Mouse (Mus musculus): Measurements from ENCODE around the gene Csk. TPM values are rescaled to one million over a fixed set of nuclear protein-coding genes. Genes with fewer than 3 reads are reported as not detected.

The Csk gene
- polyA plus RNA-seq, 1 experiment from 2014 or later, result 25.5 TPM

GRCm38 (mm10) chr9:57643169-57643855 lies 10.1 kb downstream of the Csk start:
- ATAC-seq (ENCODE audit: low read depth), result no peak
- peak overlapping the region; percentile 91 for H3K4me3 ChIP-seq (ENCODE audit: low read length)

GRCm38 (mm10) chr9:57641775-57642550 lies 11.5 kb downstream of the Csk start:
- Histone ChIP-seq H3K27me3 (ENCODE audit: control insufficient read depth, insufficient read depth, low read depth, low read length) (no peaks in the 10 kb centered on the region), H3K9ac (ENCODE audit: low read length) (no peak overlapping the region), H3K27ac (ENCODE audit: low read length) (no peak overlapping the region), H3K36me3 (ENCODE audit: control insufficient read depth, insufficient read depth, low read length) (peaks cover 5% of the 10 kb centered on the region), H3K4me2 (ENCODE audit: low read depth, low read length) (no peak overlapping the region), H3K4me1 (replicated peaks; ENCODE audit: control insufficient read depth, insufficient read depth, low read length) (peaks cover 69% of the 10 kb centered on the region), H3K4me3 (ENCODE audit: low read length) (no peak overlapping the region), H3K9me3 (ENCODE audit: control insufficient read depth, low read length) (no peaks in the 10 kb centered on the region)
- ATAC-seq (ENCODE audit: low read depth), result no peak
- 82% methylated on average over 13 of the region's 13 CpGs for WGBS

More at GRCm38 (mm10) chr9:57643169-57643855, 10.1 kb downstream of the Csk start:
- WGBS, result 67% methylated on average over 9 of the region's 9 CpGs
- Histone ChIP-seq H3K27ac (ENCODE audit: low read length) (no peak overlapping the region), H3K36me3 (ENCODE audit: control insufficient read depth, insufficient read depth, low read length) (peaks cover 5% of the 10 kb centered on the region), H3K9ac (ENCODE audit: low read length) (peak overlapping the region; percentile 100), H3K9me3 (ENCODE audit: control insufficient read depth, low read length) (no peaks in the 10 kb centered on the region), H3K4me2 (ENCODE audit: low read depth, low read length) (peak overlapping the region; percentile 89), H3K4me1 (replicated peaks; ENCODE audit: control insufficient read depth, insufficient read depth, low read length) (peaks cover 56% of the 10 kb centered on the region), H3K27me3 (ENCODE audit: control insufficient read depth, insufficient read depth, low read depth, low read length) (no peaks in the 10 kb centered on the region)

- H3K36me3 ChIP-seq (ENCODE audit: control insufficient read depth, insufficient read depth, low read length), result peaks cover 5% of the 10 kb centered on the region
- H3K27me3 ChIP-seq (ENCODE audit: control insufficient read depth, insufficient read depth, low read depth, low read length), result no peaks in the 10 kb centered on the region
- H3K9ac ChIP-seq (ENCODE audit: low read length), result peak overlapping the region; percentile 46; the same call in 1 of the 2 replicates
- H3K4me3 ChIP-seq (ENCODE audit: low read length), result no peak overlapping the region
- no peak for ATAC-seq (ENCODE audit: low read depth)
- peaks cover 70% of the 10 kb centered on the region for H3K4me1 ChIP-seq (replicated peaks; ENCODE audit: control insufficient read depth, insufficient read depth, low read length)
- no peaks in the 10 kb centered on the region for H3K9me3 ChIP-seq (ENCODE audit: control insufficient read depth, low read length)
- peak overlapping the region; percentile 95; the same call in 1 of the 2 replicates for H3K27ac ChIP-seq (ENCODE audit: low read length)
- 84% methylated on average over 1 of the region's 1 CpGs for WGBS
- H3K4me2 ChIP-seq (ENCODE audit: low read depth, low read length), result peak overlapping the region; percentile 45; the same call in 1 of the 2 replicates
These were observed 12.4 kb downstream of the Csk start for GRCm38 (mm10) chr9:57641022-57641421.

GRCm38 (mm10) chr9:57640384-57640783 lies 13.0 kb downstream of the Csk start:
- WGBS, result 11% methylated on average over 15 of the region's 15 CpGs
- peaks cover 66% of the 10 kb centered on the region for H3K4me1 ChIP-seq (replicated peaks; ENCODE audit: control insufficient read depth, insufficient read depth, low read length)
- peak overlapping the region; percentile 95 for H3K27ac ChIP-seq (ENCODE audit: low read length)
- no peaks in the 10 kb centered on the region for H3K27me3 ChIP-seq (ENCODE audit: control insufficient read depth, insufficient read depth, low read depth, low read length)
- peak; percentile 41 for ATAC-seq (ENCODE audit: low read depth)
- peaks cover 5% of the 10 kb centered on the region for H3K36me3 ChIP-seq (ENCODE audit: control insufficient read depth, insufficient read depth, low read length)
- peak overlapping the region; percentile 15 for H3K4me3 ChIP-seq (ENCODE audit: low read length)
- no peaks in the 10 kb centered on the region for H3K9me3 ChIP-seq (ENCODE audit: control insufficient read depth, low read length)
- peak overlapping the region; percentile 45 for H3K4me2 ChIP-seq (ENCODE audit: low read depth, low read length)
- H3K9ac ChIP-seq (ENCODE audit: low read length), result peak overlapping the region; percentile 46

GRCm38 (mm10) chr9:57639661-57640328 lies 13.6 kb downstream of the Csk start:
- no peak for ATAC-seq (ENCODE audit: low read depth)
- peak overlapping the region; percentile 95 for H3K27ac ChIP-seq (ENCODE audit: low read length)
- peak overlapping the region; percentile 15 for H3K4me3 ChIP-seq (ENCODE audit: low read length)
- 69% methylated on average over 5 of the region's 5 CpGs for WGBS
- H3K9me3 ChIP-seq (ENCODE audit: control insufficient read depth, low read length), result no peaks in the 10 kb centered on the region
- peaks cover 5% of the 10 kb centered on the region for H3K36me3 ChIP-seq (ENCODE audit: control insufficient read depth, insufficient read depth, low read length)
- H3K4me1 ChIP-seq (replicated peaks; ENCODE audit: control insufficient read depth, insufficient read depth, low read length), result peaks cover 66% of the 10 kb centered on the region
- H3K4me2 ChIP-seq (ENCODE audit: low read depth, low read length), result peak overlapping the region; percentile 45
- peak overlapping the region; percentile 53 for H3K9ac ChIP-seq (ENCODE audit: low read length)
- H3K27me3 ChIP-seq (ENCODE audit: control insufficient read depth, insufficient read depth, low read depth, low read length), result no peaks in the 10 kb centered on the region

GRCm38 (mm10) chr9:57638651-57639459 lies 14.6 kb downstream of the Csk start:
- Histone ChIP-seq H3K36me3 (ENCODE audit: control insufficient read depth, insufficient read depth, low read length) (peaks cover 5% of the 10 kb centered on the region), H3K27me3 (ENCODE audit: control insufficient read depth, insufficient read depth, low read depth, low read length) (no peaks in the 10 kb centered on the region), H3K4me2 (ENCODE audit: low read depth, low read length) (peak overlapping the region; percentile 47), H3K4me1 (replicated peaks; ENCODE audit: control insufficient read depth, insufficient read depth, low read length) (peaks cover 59% of the 10 kb centered on the region), H3K4me3 (ENCODE audit: low read length) (peak overlapping the region; percentile 7; the same call in 1 of the 2 replicates), H3K27ac (ENCODE audit: low read length) (peak overlapping the region; percentile 95), H3K9me3 (ENCODE audit: control insufficient read depth, low read length) (no peaks in the 10 kb centered on the region), H3K9ac (ENCODE audit: low read length) (peak overlapping the region; percentile 53)
- 21% methylated on average over 8 of the region's 8 CpGs for WGBS
- peak; percentile 59 for ATAC-seq (ENCODE audit: low read depth)

GRCm38 (mm10) chr9:57637741-57638322 lies 15.6 kb downstream of the Csk start:
- peak; percentile 74 for ATAC-seq (ENCODE audit: low read depth)
- peaks cover 49% of the 10 kb centered on the region for H3K4me1 ChIP-seq (replicated peaks; ENCODE audit: control insufficient read depth, insufficient read depth, low read length)
- H3K27me3 ChIP-seq (ENCODE audit: control insufficient read depth, insufficient read depth, low read depth, low read length), result no peaks in the 10 kb centered on the region
- H3K4me2 ChIP-seq (ENCODE audit: low read depth, low read length), result peak overlapping the region; percentile 47
- peak overlapping the region; percentile 95 for H3K27ac ChIP-seq (ENCODE audit: low read length)
- H3K4me3 ChIP-seq (ENCODE audit: low read length), result 0 out of 2 replicates have a peak overlapping the region, but pooled peaks have one; percentile 2
- no peaks in the 10 kb centered on the region for H3K9me3 ChIP-seq (ENCODE audit: control insufficient read depth, low read length)
- H3K9ac ChIP-seq (ENCODE audit: low read length), result peak overlapping the region; percentile 53
- peaks cover 5% of the 10 kb centered on the region for H3K36me3 ChIP-seq (ENCODE audit: control insufficient read depth, insufficient read depth, low read length)
- WGBS, result 10% methylated on average over 6 of the region's 6 CpGs

GRCm38 (mm10) chr9:57637272-57637671 lies 16.2 kb downstream of the Csk start:
- peaks cover 47% of the 10 kb centered on the region for H3K4me1 ChIP-seq (replicated peaks; ENCODE audit: control insufficient read depth, insufficient read depth, low read length)
- H3K4me2 ChIP-seq (ENCODE audit: low read depth, low read length), result peak overlapping the region; percentile 47
- ATAC-seq (ENCODE audit: low read depth), result no peak; the same call in 1 of the 2 replicates

More at GRCm38 (mm10) chr9:57637272-57637671, 16.2 kb downstream of the Csk start:
- 49% methylated on average over 3 of the region's 3 CpGs for WGBS
- H3K27me3 ChIP-seq (ENCODE audit: control insufficient read depth, insufficient read depth, low read depth, low read length), result no peaks in the 10 kb centered on the region
- peaks cover 5% of the 10 kb centered on the region for H3K36me3 ChIP-seq (ENCODE audit: control insufficient read depth, insufficient read depth, low read length)
- H3K9me3 ChIP-seq (ENCODE audit: control insufficient read depth, low read length), result no peaks in the 10 kb centered on the region
- peak overlapping the region; percentile 53; the same call in 1 of the 2 replicates for H3K9ac ChIP-seq (ENCODE audit: low read length)
- peak overlapping the region; percentile 95 for H3K27ac ChIP-seq (ENCODE audit: low read length)
- H3K4me3 ChIP-seq (ENCODE audit: low read length), result no peak overlapping the region

Data from lung, embryonic 16.5 days (tissue).